Mouse (Mus musculus): Measurements from ENCODE around the gene Il9. TPM values are rescaled to one million over a fixed set of nuclear protein-coding genes. Genes with fewer than 3 reads are reported as not detected.

The Il9 gene
- polyA plus RNA-seq, 1 experiment from 2014 or later: 2.6 TPM

Other genes starting within 250 kb of the Il9 start
- gene Neurog1, start 230.1 kb downstream of the Il9 start, polyA plus RNA-seq (2015; fragmentation: Nextera tagmentation; extraction: Ambion mirVana): 0.12 TPM in 1 of 2 replicates, not detected in the other
- gene Cxcl14, start 185.7 kb downstream of the Il9 start, polyA plus RNA-seq (2015; fragmentation: Nextera tagmentation; extraction: Ambion mirVana): 0.38 and 0.72 TPM in 2 replicates
- gene Gm3045, start 55.7 kb downstream of the Il9 start, polyA plus RNA-seq (2015; fragmentation: Nextera tagmentation; extraction: Ambion mirVana): not detected in 2 replicates
- gene Slc25a48, start 43.9 kb downstream of the Il9 start, polyA plus RNA-seq (2015; fragmentation: Nextera tagmentation; extraction: Ambion mirVana): 0.12 and 0.14 TPM in 2 replicates
- 1.1 TPM in 2 replicates for gene Fbxl21, start 40.2 kb upstream of the Il9 start, polyA plus RNA-seq (2015; fragmentation: Nextera tagmentation; extraction: Ambion mirVana)
- not detected in 2 replicates for gene Lect2, start 66.3 kb upstream of the Il9 start, polyA plus RNA-seq (2015; fragmentation: Nextera tagmentation; extraction: Ambion mirVana)
- 19.9 and 22.7 TPM in 2 replicates for gene Tgfbi, start 127.3 kb upstream of the Il9 start, polyA plus RNA-seq (2015; fragmentation: Nextera tagmentation; extraction: Ambion mirVana)
- 13.1 and 13.7 TPM in 2 replicates for gene Smad5, start 220.8 kb upstream of the Il9 start, polyA plus RNA-seq (2015; fragmentation: Nextera tagmentation; extraction: Ambion mirVana)